Mouse (Mus musculus): ENCODE data around the gene Trpv2.
A peak's percentile ranks its signal among the peaks of the same experiment; 100 is the strongest.

Gene Trpv2

DNA sequence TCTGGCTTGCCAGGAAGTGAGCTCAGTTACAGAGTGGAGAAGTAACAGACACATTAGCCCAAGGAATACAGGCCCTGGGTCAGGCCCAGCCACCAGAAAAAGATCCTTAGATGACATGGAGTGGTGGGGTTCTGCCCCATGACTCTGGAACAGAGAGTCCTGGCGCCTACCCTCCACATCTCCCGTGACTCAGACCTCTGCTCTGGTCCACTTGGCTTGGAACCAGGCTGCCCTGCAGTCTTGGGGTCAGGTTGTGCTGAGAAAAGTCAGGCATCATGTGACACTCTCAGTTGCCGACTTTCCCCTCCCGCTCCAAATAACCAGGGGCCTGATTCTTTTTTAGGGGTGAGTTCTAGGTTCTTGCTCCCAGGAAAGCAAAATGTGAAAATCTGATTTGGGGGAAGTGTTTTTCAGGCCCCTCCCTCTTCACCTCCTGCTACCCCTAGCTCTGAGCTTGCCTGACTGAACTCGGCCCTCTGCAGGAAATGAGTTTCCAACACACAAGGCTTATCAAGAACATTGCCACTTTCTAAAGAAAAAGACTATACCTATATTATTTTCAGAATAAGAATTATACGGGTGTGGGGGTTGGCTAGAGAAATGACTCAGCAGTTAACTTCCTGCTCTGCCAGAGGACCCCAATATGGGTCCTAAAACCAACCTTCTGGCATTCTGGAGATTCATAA, 15.2 kb upstream of the Trpv2 start:
- DNase-seq (ENCODE audit: low read depth, low spot score): peak; percentile 9

DNA sequence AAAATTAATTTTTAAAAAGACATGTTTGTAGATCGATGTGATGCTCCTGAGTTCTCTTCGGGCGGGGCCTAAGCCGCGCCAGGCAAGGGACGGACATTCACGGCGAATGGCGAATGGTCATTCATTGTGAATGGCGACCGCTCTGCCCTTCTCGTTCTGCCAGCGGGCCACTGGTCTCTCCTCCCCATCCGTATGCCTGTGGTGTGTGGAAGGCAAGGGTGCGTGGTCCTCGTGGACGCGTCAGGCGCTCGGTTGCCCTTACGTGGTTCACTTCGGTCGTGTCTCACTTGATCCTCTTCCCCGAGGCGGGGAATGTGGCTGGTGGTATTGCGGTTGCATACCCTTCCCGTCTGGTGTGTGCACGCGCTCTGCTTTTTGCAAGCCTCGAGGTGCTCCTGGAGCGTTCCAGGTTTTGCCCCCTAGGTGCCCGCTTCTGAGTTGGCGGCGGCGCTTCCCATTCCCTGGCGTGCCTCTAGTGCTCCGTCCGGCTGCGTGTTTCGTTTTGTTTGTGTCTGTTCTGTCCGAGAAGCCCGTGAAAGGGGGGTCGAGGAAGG, 13.7 kb upstream of the Trpv2 start:
- peak; percentile 4 for DNase-seq (ENCODE audit: low read depth, low spot score)

DNA sequence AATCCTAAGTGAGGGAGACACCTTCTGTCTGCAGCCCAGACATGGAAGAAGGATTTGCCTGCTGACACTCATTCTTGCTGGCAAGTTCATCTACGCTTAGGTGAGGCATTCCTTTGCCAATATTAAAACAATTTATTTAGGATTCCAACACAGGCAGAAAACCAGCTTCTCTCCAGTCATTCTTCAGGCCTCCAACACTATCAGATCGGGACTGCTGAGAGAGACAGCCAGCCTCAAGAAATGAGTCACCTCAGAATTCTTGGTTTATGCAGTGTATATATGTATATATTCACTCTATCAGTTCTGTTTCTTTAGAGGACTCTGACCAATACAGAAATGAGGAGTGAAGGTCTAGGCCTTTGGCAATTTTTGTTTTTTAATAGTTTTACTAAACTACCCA, 10.7 kb upstream of the Trpv2 start:
- DNase-seq (ENCODE audit: low read depth, low spot score): no peak

DNA sequence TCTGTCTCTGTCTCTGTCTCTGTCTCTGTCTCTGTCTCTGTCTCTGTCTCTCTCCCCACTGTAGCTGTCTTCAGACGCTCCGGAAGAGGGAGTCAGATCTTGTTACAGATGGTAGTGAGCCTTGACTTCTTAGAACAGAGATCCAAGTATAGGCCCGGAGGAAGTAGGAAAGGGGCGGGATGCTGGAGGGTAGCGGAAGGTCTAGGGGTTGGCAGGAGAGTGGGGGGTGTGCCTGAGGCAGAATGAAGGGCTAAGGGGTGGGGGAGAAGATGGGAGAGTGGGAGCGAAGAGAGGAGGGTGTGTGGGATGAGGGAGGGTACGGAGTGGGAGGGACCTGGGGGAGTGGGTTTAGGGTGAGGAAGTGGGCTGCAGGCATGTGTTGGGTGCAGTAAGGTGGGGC, 8.5 kb upstream of the Trpv2 start:
- no peak for DNase-seq (ENCODE audit: low read depth, low spot score)

DNA sequence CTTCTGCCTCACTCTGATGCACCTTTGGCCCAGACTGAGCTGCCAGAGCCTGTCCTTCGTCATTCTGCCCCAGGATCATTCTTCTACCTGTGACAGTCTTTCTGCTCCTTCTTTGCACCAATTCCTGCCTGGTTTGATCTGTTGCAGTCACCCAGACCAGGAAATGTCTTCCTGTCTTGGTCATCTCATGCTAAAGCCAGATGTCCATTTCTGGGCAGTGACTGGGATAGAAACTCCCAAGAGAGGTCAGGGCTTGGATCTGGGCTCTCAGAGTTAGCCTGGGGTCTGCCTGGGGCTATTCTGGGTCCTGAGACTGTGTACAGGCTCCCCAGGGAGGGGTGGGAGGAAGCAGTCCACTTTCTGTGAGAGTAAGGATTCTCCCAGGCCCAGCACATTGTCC, 8.1 kb upstream of the Trpv2 start:
- DNase-seq (ENCODE audit: low read depth, low spot score): no peak

DNA sequence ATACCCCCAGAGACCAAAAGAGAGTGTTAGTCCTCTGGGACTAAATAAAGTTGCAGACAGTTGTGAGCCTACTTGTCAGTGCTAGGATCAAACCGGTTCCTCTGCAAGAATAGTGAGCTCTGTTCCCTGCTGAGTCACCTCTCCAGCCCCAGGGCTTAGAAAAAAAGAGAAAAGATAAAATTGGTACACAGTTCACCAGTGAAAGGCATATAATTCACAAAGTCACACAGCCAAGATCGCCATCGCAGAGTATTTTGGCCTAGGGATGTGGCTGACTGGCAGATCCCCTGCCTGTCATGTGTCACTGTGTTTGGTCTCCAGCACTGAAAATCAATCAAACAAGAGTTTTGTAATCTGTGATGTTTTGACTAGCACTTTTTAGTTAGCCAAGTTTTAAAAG, 6.0 kb upstream of the Trpv2 start:
- DNase-seq (ENCODE audit: low read depth, low spot score): no peak

DNA sequence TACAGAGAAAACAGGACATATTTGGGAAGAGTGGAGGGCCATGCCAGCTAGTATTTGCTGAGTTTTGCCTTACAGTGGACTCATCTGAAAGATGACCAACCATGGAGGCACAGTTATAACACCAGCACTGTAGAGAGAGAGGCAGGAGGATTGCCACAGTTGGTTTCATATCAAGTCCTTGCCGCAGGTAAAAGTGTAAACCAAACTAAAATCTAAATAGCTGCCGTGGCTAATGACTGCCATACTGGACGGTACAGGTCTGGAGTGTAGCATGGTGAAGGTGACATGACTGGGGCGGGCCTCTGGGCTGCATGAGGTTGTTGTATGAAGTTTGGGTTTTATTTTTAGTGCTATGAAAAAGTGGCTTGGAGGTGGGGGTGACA, 408 bp downstream of the Trpv2 start:
- no peak for DNase-seq (ENCODE audit: low read depth, low spot score)

DNA sequence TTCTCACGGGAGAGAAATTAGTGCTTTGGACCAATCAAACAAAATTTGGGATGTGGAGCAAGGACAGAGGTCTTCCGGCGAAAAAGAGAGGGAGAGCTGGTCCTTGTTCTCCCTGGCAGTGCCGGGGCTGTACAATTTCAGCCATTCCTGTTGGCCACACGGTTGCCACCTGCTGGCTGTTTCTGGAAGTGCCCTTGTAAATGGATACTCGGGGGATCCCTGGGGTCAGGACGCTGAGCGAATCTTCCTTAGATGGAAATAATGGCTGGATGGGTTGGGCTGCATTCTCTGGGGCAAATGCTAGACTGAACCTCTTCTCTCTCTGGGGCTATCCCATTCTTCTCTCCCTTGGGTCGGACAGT, 992 bp downstream of the Trpv2 start:
- DNase-seq (ENCODE audit: low read depth, low spot score): peak; percentile 80

DNA sequence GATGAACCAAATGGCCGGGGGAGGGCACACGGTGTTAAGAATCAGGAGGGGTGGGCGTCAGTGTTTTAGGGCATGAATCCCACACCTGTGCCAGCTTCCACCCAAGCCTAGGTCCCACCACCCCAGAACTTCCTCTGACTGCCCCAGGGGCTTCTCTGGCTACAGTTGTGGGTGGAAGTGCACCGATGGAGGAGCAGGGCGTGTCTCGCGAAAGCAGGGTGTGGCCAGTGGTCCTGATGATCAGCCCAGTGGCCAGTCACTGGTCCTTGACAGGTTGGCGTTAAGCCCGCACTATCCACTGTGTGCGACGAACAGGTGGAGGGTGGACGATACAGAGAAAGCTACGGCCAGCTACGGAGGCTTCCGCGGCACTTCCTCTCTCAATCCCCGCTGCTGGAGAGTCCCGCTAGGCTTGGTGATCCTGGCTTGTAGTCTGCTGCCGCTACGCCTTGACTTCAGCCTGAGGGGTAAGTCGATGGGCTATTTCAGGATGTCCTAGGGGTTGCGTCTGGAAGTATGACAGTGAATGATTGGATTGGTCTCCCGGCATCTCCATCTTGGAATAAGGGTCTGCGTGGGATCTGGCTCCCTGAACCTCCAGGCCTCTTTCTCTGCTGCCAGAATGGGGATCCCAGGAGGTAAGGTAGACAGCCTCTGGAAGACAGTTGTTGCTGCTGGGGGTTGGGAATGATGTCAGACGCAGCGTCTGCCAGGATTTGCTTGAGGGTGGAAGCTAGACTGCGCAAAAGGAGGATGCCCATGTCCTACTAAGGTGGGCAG, 1.6 kb downstream of the Trpv2 start:
- peak; percentile 57 for DNase-seq (ENCODE audit: low read depth, low spot score)

DNA sequence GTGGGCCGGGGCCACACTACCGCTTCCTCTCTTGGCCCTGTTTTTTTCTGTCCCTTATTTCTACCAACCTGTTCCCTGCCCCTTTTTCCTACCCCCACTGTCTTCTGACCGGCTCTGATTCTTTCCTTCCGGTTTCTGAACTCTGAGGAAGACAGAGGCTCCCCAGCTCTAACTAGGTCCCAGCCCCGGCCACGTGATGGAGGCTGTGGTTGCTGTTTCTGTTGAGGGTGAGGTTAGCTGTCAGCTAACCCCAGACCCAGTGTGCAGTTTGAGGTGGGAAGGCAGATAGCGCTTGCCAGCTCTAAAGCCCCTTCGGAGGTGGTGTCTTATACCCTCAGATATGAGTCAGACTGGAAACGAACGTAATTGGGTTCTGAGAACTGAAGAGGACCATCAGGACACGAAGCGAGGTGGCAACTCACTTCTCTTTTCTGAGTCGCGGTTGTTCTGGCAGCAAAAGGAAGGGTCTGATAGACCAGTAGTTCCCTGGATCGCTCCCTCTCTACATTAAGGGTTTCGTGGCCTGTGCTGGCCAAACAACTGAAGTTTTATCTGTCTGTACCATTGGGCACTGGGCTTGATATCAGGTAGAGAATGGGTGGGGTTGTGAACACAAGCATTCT, 2.4 kb downstream of the Trpv2 start:
- peak; percentile 86 for DNase-seq (ENCODE audit: low read depth, low spot score)

DNA sequence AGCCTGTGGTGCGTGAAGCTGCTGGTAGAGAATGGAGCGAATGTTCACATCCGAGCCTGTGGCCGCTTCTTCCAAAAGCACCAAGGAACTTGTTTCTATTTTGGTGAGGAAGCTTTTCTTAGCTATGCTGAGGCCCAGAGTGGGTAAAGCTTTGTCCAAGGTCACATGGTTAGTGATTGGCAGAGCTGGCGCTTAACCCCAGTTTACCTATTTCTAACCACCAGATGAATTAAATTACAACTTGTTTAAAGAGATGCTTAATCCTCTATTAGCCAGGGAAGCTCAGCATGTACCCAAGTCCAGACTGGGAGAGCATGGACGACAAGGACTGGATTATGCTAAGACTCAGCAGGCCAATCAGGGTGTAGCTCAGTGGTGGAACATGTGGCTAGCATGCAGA, 8.7 kb downstream of the Trpv2 start:
- no peak for DNase-seq (ENCODE audit: low read depth, low spot score)

DNA sequence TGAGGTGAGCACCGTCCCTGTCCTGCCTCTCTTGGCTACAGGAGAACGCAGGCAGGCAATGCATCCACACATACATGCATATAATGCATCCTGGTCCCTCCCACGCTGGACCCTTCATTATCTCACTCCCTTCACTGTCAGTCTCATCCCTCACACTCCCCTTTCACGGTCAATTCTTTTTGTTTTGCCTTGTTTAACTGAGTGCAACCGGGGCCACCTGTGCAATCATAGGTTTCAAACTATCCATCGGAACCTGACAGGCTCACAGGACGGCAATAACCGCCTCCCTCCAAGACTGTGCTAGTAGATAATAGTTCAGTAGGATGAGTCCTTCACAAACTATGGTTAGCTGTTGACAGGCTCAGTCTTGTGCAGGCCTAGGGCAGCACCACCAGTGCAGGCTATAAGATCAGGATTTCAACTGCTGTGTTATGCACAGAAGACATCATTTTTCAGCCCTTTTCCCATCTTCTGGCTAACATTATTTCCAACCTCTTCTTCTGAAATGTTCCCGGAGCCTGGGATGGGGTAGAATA, 10.5 kb downstream of the Trpv2 start:
- no peak for DNase-seq (ENCODE audit: low read depth, low spot score)

DNA sequence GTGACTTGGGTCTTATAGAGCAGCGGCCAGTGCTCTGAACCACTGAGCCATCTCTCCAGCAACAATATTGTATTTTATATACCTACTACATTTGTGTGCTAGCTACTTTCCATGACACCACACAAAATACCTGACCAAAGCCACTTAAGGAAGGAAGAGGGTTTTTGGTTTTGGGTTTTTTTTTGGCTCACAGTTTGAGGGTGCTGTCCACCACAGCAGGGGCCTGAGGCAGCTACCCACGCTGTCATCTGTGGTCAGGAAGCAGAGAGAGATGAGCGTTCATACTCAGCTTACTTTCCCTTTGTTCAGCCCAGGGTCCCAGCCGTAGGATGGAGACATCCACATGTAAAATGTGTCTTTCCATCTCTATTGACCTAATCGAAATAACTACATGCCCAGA, 12.7 kb downstream of the Trpv2 start:
- no peak for DNase-seq (ENCODE audit: low read depth, low spot score)

DNA sequence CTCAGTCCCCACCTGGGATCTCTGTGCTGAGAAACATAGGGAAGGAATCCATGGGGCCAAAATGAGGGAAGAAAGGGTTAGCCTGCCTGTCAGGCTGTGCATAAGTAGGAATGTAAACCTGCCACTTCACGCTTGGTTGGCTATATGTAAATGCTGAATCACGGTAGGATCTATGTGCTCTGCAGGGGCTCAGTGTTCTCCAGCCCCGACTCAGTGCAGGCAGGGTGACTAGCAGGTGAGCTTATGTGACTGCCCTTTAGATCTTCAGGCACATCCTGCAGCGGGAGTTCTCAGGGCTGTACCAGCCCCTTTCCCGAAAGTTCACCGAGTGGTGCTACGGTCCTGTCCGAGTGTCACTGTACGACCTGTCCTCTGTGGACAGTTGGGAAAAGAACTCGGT, 15.1 kb downstream of the Trpv2 start:
- DNase-seq (ENCODE audit: low read depth, low spot score): no peak

DNA sequence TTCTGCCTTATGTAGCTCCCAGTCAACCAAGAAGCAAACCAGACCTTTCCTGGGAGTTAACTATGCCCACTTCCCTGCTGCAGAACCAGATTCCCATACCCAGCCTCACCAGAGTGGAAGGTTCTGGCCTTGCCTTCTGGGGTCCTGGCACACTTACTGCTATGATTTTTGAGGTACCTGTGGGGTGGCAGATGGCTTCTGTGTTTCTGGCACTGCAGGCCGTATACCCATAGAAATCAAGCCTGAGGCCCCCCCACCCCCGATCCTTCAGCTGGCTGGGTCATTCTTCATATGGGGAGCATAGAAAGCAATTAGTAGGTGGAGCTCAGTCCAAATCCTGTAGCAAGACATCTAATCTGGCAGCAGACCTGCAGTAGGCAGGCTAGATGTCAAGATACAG, 16.7 kb downstream of the Trpv2 start:
- DNase-seq (ENCODE audit: low read depth, low spot score): no peak

DNA sequence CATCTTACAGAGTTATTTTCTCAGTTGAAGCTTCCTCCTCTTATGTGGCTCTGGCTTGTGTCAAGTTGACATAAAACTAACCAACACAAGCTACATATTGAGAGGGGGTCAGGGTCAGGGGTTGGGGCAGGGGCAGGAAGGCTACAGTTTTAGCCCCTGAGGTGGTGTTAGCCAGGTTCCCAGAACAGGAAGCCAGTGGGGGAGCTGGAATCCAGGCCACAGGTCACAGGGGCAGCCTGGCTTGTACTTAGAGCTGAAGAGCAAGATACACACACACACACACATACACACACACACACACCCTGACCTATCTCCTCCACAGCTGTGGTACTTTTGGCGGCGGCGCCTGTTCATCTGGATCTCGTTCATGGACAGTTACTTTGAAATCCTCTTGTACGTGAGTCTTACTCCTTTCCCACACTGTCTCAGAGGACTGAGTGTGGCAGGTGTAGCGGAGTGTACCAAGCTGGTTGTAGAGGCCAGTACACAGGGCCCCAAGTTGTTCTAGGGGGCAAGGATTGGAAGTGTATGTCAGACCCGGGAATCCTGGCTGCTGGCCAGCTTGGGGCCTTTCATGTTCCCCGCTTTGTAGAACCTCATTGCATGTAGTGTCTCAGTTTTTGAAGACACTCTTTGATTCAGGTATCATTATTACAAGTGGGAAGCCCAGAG, 17.8 kb downstream of the Trpv2 start:
- no peak for DNase-seq (ENCODE audit: low read depth, low spot score)

DNA sequence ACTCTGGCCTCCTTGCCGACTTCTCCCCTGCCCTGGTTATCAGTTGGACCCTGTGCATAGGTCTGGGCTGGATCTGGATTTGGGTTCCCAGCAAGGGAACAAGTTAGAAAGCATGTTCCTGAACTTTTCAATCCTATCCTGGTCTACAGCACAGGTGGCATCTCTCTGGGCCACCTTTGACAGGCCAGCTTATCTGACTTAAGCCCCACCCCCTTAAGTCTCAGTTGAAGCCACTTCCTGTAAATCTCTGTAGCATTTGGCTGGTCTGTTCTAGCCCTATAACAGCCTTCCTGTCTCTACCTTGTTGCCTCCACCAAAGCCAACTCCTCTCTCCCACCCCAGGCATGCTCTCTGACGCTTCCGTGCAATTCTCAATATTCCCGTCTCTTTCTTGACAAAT, 24.3 kb downstream of the Trpv2 start:
- peak; percentile 43 for DNase-seq (ENCODE audit: low read depth, low spot score)

DNA sequence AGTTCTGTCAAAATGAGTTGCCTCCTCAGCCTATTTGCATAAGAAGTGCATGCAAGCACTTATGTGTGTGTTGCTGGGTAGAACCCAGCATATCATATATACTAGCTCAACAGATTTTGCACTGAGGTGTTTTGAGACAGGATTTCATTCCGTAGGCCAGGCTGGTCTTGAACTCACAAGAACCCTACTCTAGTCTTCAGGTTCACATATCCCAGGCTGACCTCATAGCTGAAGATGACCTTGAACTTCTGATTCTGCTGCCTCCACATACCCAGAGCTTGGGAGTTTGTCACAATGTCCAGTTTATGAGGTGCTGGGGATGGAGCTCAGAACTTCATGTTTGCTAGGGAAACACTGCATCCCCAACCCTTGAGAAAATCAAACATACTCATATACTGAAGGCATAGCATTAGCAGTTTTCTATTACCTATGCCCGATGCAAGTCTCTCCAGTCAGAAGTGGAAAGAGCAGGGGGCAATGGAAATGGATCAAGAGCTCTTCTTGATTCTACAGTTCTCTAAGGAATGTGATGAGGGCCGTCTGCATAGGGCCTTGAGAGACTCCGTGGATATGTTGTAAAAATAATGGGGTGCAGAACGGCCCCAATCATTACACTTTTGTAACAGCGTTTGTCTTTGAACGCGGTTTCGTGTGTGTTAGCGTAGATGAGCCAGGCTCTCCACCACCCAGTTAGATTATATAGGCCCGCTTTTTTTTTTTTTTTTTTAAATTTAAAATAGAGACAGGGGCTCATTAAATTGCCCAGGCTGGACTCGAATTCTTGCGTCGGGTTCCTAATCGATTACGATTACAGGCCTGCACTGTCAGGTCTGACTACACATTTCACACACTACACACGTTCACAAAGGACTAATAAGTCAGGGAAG, 27.7 kb downstream of the Trpv2 start:
- DNase-seq (ENCODE audit: low read depth, low spot score): peak; percentile 24

DNA sequence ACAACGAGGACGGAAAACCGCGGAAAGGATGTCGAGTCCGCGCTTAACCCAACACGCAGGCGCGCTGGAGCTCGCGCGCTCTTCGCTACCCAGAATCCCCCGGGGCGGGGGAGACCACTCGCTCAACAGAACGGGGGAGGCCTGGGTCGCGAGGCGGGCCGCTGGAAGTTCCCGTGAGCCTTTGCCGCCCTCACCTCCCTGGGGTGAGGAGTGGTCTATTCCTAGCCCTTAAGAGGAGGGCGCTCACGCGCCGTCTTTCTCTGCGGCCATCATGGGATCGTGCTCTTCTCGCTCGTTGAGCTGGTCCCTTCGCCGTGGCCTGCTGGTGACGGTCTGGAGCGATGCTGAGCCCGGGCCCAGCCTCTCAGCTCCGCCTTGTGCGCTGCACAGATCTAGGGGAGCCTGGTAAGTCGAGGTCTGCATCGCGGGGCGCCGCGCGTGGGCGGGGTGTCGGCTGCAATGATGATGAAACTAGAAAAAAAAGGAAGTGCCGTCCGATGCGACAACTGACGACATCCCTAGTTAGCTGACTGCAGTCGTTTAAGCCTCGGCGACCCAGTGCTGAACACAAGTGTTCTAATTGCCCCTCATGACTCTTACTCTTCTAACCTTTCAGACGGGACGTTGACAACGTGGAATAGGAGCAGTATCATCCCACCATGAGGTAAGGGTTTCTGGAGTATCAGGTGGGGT, 28.5 kb downstream of the Trpv2 start:
- DNase-seq (ENCODE audit: low read depth, low spot score): peak; percentile 99

DNA sequence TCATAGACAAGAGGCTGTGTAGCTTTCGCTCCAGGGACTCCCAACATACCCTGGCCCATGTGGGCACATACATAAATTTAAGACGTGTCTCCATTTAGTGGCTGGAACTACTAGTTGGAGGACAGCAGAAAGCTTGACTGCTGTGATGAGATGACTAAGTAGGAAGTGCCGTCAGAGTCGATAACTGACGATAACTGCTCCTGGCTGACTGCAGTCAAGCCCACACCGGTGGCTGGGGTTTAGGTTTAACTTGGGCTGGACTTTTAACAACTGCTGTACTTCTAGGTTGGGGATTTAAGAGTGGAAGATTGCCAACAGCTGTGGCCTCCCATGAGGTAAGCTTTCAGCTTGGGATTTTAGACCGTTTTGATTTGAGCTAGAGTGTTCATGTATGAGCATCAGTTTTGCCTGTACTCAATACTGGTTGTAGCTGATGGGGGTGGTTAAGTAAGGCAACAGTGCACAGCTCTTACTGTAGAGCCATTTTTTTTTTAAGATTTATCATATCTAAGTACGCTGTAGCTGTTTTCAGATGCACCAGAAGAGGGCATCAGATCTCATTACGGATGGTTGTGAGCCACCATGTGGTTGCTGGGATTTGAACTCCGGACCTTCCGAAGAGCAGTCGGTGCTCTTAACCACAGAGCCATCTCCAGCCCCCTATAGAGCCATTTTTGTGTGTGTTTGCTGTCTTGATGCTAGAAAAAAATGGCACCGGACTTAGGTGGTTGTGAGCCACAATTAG, 29.2 kb downstream of the Trpv2 start:
- DNase-seq (ENCODE audit: low read depth, low spot score): peak; percentile 64

All from CD4-positive helper T cell, adult 2 months (primary cell).